ENCODE assay signal across 8 mouse cellular contexts in the genomic region with DNA sequence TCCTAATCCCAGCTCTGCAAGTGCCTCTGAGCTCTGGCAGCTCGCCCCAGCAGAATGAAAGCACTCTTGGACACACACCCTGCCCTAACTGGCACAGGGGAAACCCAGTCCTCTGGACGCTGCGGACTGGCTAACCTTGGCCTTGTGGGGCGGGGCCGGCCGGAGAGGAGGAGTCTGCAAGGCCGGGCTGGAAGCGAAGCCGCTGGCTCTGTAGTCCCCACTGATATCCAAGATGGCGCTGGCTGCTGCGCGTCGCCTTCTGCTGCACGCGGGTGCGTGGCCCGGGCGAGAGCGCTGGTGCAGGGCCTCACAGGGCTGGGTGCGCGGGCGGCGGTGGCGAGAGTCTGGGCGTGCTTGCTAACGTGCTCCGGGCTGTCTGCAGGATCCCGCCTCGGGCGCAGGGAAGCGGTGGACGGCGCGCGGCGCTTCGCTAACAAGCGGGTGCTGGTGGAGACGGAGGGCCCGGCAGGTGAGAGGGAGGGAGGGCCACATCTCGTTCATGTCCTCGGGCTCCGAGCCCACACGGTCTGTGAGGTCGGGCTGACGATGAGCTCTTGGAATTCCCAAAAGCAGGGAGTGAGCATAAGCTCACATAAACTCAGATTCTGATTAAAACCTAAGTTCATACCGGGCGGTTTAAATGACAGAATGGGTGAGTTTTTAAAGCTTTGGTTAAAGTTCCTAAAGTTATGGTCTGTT. TPM values are rescaled to one million over a fixed set of nuclear protein-coding genes. Genes with fewer than 3 reads are reported as not detected.
DNase-seq lines count a peak whose midpoint lies in the region; ATAC-seq and TF ChIP-seq lines count a peak whose summit lies in the region.

Eci1 (plus strand) TSS at position 171 of the 699 bp plus-strand sequence.

- no peak for TF ChIP-seq CTCF in bone marrow macrophage, adult 2 months (IDR thresholded peaks at IDR 0.05; ENCODE audit: low read depth, low read length)
- no peak for TF ChIP-seq CTCF in embryonic fibroblast, embryonic 13.5 days (IDR thresholded peaks at IDR 0.05; ENCODE audit: borderline replicate concordance, insufficient read depth, low read length)

- peaks cover 10% of the 10 kb centered on the region for H3K4me1 ChIP-seq in bone marrow macrophage, adult 2 months (ENCODE audit: control insufficient read depth, insufficient read depth, low read length)
- H3K4me1 ChIP-seq in embryonic fibroblast, embryonic 13.5 days (ENCODE audit: control insufficient read depth, insufficient read depth, low read length), result no peaks in the 10 kb centered on the region
- 0 out of 2 replicates have a peak, but pooled peaks cover 3% of the 10 kb centered on the region for H3K4me1 ChIP-seq in kidney, embryonic 14.5 days (ENCODE audit: control insufficient read depth, insufficient read depth, low read length)
- H3K4me1 ChIP-seq in limb, embryonic 15.5 days, result peaks cover 19% of the 10 kb centered on the region

- ATAC-seq in kidney, embryonic 14.5 days (ENCODE audit: low FRiP score, low TSS enrichment), result peak; percentile 99
- ATAC-seq in limb, embryonic 15.5 days (ENCODE audit: insufficient number of reproducible peaks, low FRiP score, low TSS enrichment, low read depth), result peak; percentile 95

- H3K4me3 ChIP-seq in bone marrow macrophage, adult 2 months (ENCODE audit: insufficient read depth, low read length), result peak within 1 kb of the TSS; percentile 90
- peak within 1 kb of the TSS; percentile 72 for H3K4me3 ChIP-seq in embryonic fibroblast, embryonic 13.5 days (ENCODE audit: insufficient read depth, low read length)
- peak within 1 kb of the TSS; percentile 77 for H3K4me3 ChIP-seq in kidney, embryonic 14.5 days (ENCODE audit: low read length)
- H3K4me3 ChIP-seq in limb, embryonic 15.5 days, result peak within 1 kb of the TSS; percentile 73

- peak within 1 kb of the TSS; percentile 70 for H3K27ac ChIP-seq in bone marrow macrophage, adult 2 months (ENCODE audit: insufficient read depth, low read depth, low read length)
- peak within 1 kb of the TSS; percentile 90 for H3K27ac ChIP-seq in embryonic fibroblast, embryonic 13.5 days (ENCODE audit: insufficient read depth, low read length)
- peak within 1 kb of the TSS; percentile 95 for H3K27ac ChIP-seq in kidney, embryonic 14.5 days (ENCODE audit: low read depth, low read length)
- H3K27ac ChIP-seq in limb, embryonic 15.5 days, result peak within 1 kb of the TSS; percentile 98

- no peak for TF ChIP-seq POLR2A in bone marrow macrophage, adult 2 months (IDR thresholded peaks at IDR 0.05; ENCODE audit: borderline replicate concordance, low read depth, low read length)
- TF ChIP-seq POLR2A in embryonic fibroblast, embryonic 13.5 days (IDR thresholded peaks at IDR 0.05; ENCODE audit: low read depth, low read length), result peak; percentile 95

- H3K9ac ChIP-seq in kidney, embryonic 14.5 days (ENCODE audit: low read depth, low read length), result peak within 1 kb of the TSS; percentile 87
- peak within 1 kb of the TSS; percentile 85 for H3K9ac ChIP-seq in limb, embryonic 15.5 days

- peaks cover 39% of the 10 kb centered on the region for H3K36me3 ChIP-seq in kidney, embryonic 14.5 days (ENCODE audit: control insufficient read depth, insufficient read depth, low read length)
- peaks cover 39% of the 10 kb centered on the region for H3K36me3 ChIP-seq in limb, embryonic 15.5 days

- peak; percentile 95 for DNase-seq in A20 (ENCODE audit: low read depth, low spot score)
- DNase-seq in heart, adult 9 months (ENCODE audit: low spot score in 2 of 2), result peak; percentile 96 to 97
- DNase-seq in monocyte, adult 2 months (ENCODE audit: low read depth in 1 of 2, low spot score in 2 of 2), result peak; percentile 87 to 88
- peak; percentile 93 to 94 for DNase-seq in spleen, postnatal 36 days (ENCODE audit: low spot score in 2 of 2)

- no peaks in the 10 kb centered on the region for H3K9me3 ChIP-seq in kidney, embryonic 14.5 days (ENCODE audit: control insufficient read depth, low read length)
- no peaks in the 10 kb centered on the region for H3K9me3 ChIP-seq in limb, embryonic 15.5 days

- H3K27me3 ChIP-seq in kidney, embryonic 14.5 days (ENCODE audit: control insufficient read depth, insufficient read depth, low read length), result no peaks in the 10 kb centered on the region
- H3K27me3 ChIP-seq in limb, embryonic 15.5 days, result no peaks in the 10 kb centered on the region

- peak within 1 kb of the TSS; percentile 53 for H3K4me2 ChIP-seq in kidney, embryonic 14.5 days (replicated peaks; ENCODE audit: low read depth, low read length)
- H3K4me2 ChIP-seq in limb, embryonic 15.5 days, result peak within 1 kb of the TSS; percentile 68

- under 1% methylated on average over 47 of the region's 48 CpGs for WGBS in kidney, embryonic 14.5 days
- WGBS in limb, embryonic 15.5 days, result under 1% methylated on average over 48 of the region's 48 CpGs

RNA-seq across cellular contexts. Expression of gene Eci1, which starts in this region (rescaled TPM):
- polyA plus RNA-seq in bone marrow macrophage, adult 2 months (2012; ENCODE audit: insufficient read depth, insufficient read length, missing spikeins), result 21.5 and 23.3 TPM in 2 replicates
- 26.1 and 31.4 TPM in 2 replicates for polyA plus RNA-seq in embryonic fibroblast, embryonic 13.5 days (2011; ENCODE audit: insufficient read length, low read depth, missing spikeins)
- polyA plus RNA-seq in kidney, embryonic 14.5 days (2014; fragmentation: Nextera tagmentation; extraction: Ambion mirVana), result 114 and 120 TPM in 2 replicates
- polyA plus RNA-seq in limb, embryonic 15.5 days (2015; fragmentation: Nextera tagmentation; extraction: Ambion mirVana), result 68.2 and 69.0 TPM in 2 replicates

Comparison
In these comparisons a context has a peak if more than half of its experiments do, and no peak if none do; other contexts are left out.
1. Peak in every context shown above with its lines: DNase-seq, ATAC-seq, H3K4me3 ChIP-seq and H3K27ac ChIP-seq.